Mouse (Mus musculus) liver, embryonic 14.5 days (tissue): ENCODE measurements around the gene Rad54l2.

ENCODE experiments used
- CTCF ChIP-seq: IDR thresholded peaks from 2 replicates; pipeline ENCODE4 v1.5.1; 2016; ENCODE audit warnings: antibody characterized with exemption, low read depth, control low read depth
- EP300 ChIP-seq: IDR thresholded peaks from 2 replicates; pipeline ENCODE4 v1.6.1; 2016; ENCODE audit warnings: antibody characterized with exemption, low read depth

DNA sequence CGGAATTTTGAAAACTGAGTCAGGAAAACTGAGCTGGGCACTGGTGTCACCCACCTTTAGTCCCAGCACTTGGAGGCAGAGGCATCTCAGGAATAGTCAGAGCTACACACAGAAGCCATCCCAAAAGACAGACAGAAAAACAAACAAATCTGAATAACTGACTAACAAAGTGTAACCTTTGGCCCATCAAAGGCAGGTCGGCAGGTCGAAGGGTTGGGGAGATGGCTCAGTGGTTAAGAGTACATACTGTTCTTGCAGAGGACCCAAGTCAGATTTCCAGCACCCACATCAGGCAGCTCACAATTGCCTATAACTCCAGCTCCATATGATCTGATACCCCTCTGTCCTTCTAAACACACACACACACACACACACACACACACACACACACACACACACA, 3.8 kb downstream of the Rad54l2 start:
- TF ChIP-seq CTCF (no peak), EP300 (no peak)
